Mouse (Mus musculus): ENCODE data around the gene Smo.

The Smo gene

GRCm38 (mm10) chr6:29735336-29735688 lies at the start of gene Smo:
Gene Smo (plus strand): TSS chr6:29735503.
- DNase-seq (ENCODE audit: low spot score) = peak; percentile 84

GRCm38 (mm10) chr6:29685952-29686351 lies 49.4 kb upstream of the Smo start:
- DNase-seq (ENCODE audit: low spot score) = peak; percentile 37

GRCm38 (mm10) chr6:29689458-29689857 lies 45.8 kb upstream of the Smo start:
- DNase-seq (ENCODE audit: low spot score) = no peak

- peak; percentile 94 for DNase-seq (ENCODE audit: low spot score)
Measured at GRCm38 (mm10) chr6:29693953-29694352, 41.4 kb upstream of the Smo start, which contains the start of gene Tspan33. Gene Tspan33 (plus strand): TSS chr6:29694222.

- no peak for DNase-seq (ENCODE audit: low spot score)
Measured at GRCm38 (mm10) chr6:29694375-29695289, 40.7 kb upstream of the Smo start.

GRCm38 (mm10) chr6:29695290-29695674 lies 40.0 kb upstream of the Smo start:
- DNase-seq (ENCODE audit: low spot score) = no peak

GRCm38 (mm10) chr6:29695975-29696374 lies 39.3 kb upstream of the Smo start:
- no peak for DNase-seq (ENCODE audit: low spot score)

- no peak for DNase-seq (ENCODE audit: low spot score)
Measured at GRCm38 (mm10) chr6:29697139-29697538, 38.2 kb upstream of the Smo start.

- DNase-seq (ENCODE audit: low spot score) = no peak
Measured at GRCm38 (mm10) chr6:29697548-29697947, 37.8 kb upstream of the Smo start.

GRCm38 (mm10) chr6:29699085-29699745 lies 36.1 kb upstream of the Smo start:
- no peak for DNase-seq (ENCODE audit: low spot score)

- no peak for DNase-seq (ENCODE audit: low spot score)
Measured at GRCm38 (mm10) chr6:29701051-29701450, 34.3 kb upstream of the Smo start.

- no peak for DNase-seq (ENCODE audit: low spot score)
Measured at GRCm38 (mm10) chr6:29702126-29702525, 33.2 kb upstream of the Smo start.

GRCm38 (mm10) chr6:29704143-29704542 lies 31.2 kb upstream of the Smo start:
- DNase-seq (ENCODE audit: low spot score) = no peak

- no peak for DNase-seq (ENCODE audit: low spot score)
Measured at GRCm38 (mm10) chr6:29707902-29708301, 27.4 kb upstream of the Smo start.

- DNase-seq (ENCODE audit: low spot score) = no peak
Measured at GRCm38 (mm10) chr6:29711318-29711717, 24.0 kb upstream of the Smo start.

GRCm38 (mm10) chr6:29712011-29712584 lies 23.2 kb upstream of the Smo start:
- no peak for DNase-seq (ENCODE audit: low spot score)

- DNase-seq (ENCODE audit: low spot score) = no peak
Measured at GRCm38 (mm10) chr6:29716624-29717365, 18.5 kb upstream of the Smo start.

- no peak for DNase-seq (ENCODE audit: low spot score)
Measured at GRCm38 (mm10) chr6:29717541-29717940, 17.8 kb upstream of the Smo start.

GRCm38 (mm10) chr6:29717952-29718521 lies 17.3 kb upstream of the Smo start:
- DNase-seq (ENCODE audit: low spot score) = no peak

GRCm38 (mm10) chr6:29718894-29719329 lies 16.4 kb upstream of the Smo start:
- DNase-seq (ENCODE audit: low spot score) = peak; percentile 67

GRCm38 (mm10) chr6:29721890-29722289 lies 13.4 kb upstream of the Smo start:
- DNase-seq (ENCODE audit: low spot score) = no peak
